Mouse (Mus musculus): ENCODE data around the gene Prrg2.

DNA sequence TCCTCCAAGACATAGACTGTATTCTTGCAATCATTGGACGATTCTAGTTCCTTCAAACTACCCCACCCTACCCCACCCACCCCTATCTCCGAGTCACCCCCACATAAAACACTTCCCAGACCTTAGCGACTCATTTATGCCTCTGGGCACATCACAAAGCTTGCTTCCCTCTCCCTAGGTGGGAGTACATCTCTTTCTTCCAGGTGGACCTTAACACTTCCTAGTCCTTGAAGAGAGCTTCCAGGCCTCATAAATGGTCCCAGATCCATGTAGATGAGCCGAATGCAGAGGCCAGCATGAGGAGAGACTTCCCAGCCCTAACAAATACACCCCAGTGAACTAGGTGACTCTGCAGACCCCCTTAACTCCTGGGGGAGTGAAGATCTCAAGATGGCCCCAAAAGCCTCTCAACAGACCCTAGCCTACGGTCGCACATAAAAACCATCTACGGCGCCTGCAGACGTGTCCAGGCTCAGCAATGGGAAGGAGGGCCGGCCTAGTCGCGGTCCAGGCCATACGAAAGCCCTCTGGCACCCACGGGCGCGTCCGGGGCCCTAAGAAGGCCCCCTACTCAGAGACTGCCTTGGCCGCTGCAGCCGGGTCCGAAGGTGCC, 47.0 kb downstream of the Prrg2 start:
- no peak for TF ChIP-seq CTCF (IDR thresholded peaks at IDR 0.05; ENCODE audit: low read depth)
- TF ChIP-seq EP300 (IDR thresholded peaks at IDR 0.05; ENCODE audit: low read depth) = no peak

Measured in liver, postnatal 0 days (tissue).